Mouse (Mus musculus) left cerebral cortex, adult 9 months (tissue): Measurements from ENCODE around the gene Parm1.

ENCODE experiments used
- DNase-seq, 2 experiments: peaks; one replicate each; pipeline ENCODE4 v3.0.0; 2022; ENCODE audit warnings: low spot score in 2 of 2

The Parm1 gene

GRCm38 (mm10) chr5:91574211-91574610 lies 56.8 kb downstream of the Parm1 start:
- DNase-seq: no peak

- no peak for DNase-seq
Measured at GRCm38 (mm10) chr5:91578924-91579323, 61.5 kb downstream of the Parm1 start.

- DNase-seq: no peak
Measured at GRCm38 (mm10) chr5:91581799-91582198, 64.4 kb downstream of the Parm1 start.

- DNase-seq: no peak
Measured at GRCm38 (mm10) chr5:91586206-91586605, 68.8 kb downstream of the Parm1 start.

- no peak for DNase-seq
Measured at GRCm38 (mm10) chr5:91594083-91594482, 76.7 kb downstream of the Parm1 start.

- DNase-seq: no peak
Measured at GRCm38 (mm10) chr5:91597216-91597615, 79.8 kb downstream of the Parm1 start.

- DNase-seq: no peak
Measured at GRCm38 (mm10) chr5:91599801-91600200, 82.4 kb downstream of the Parm1 start.

GRCm38 (mm10) chr5:91603347-91603746 lies 85.9 kb downstream of the Parm1 start:
- no peak for DNase-seq

GRCm38 (mm10) chr5:91603787-91604439 lies 86.5 kb downstream of the Parm1 start:
- no peak for DNase-seq

- no peak for DNase-seq
Measured at GRCm38 (mm10) chr5:91607234-91607633, 89.8 kb downstream of the Parm1 start.

GRCm38 (mm10) chr5:91607841-91608240 lies 90.4 kb downstream of the Parm1 start:
- DNase-seq: no peak

- DNase-seq: no peak
Measured at GRCm38 (mm10) chr5:91609041-91609440, 91.6 kb downstream of the Parm1 start.

- no peak for DNase-seq
Measured at GRCm38 (mm10) chr5:91609511-91610300, 92.3 kb downstream of the Parm1 start.

GRCm38 (mm10) chr5:91610499-91610898 lies 93.1 kb downstream of the Parm1 start:
- no peak for DNase-seq

- no peak for DNase-seq
Measured at GRCm38 (mm10) chr5:91611589-91611988, 94.2 kb downstream of the Parm1 start.

GRCm38 (mm10) chr5:91617331-91618233 lies 100.2 kb downstream of the Parm1 start:
- DNase-seq: no peak

- DNase-seq: no peak
Measured at GRCm38 (mm10) chr5:91618661-91619173, 101.3 kb downstream of the Parm1 start.

GRCm38 (mm10) chr5:91621197-91621596 lies 103.8 kb downstream of the Parm1 start:
- no peak for DNase-seq

- DNase-seq: no peak
Measured at GRCm38 (mm10) chr5:91626823-91627222, 109.4 kb downstream of the Parm1 start.

- DNase-seq: no peak
Measured at GRCm38 (mm10) chr5:91629472-91629871, 112.1 kb downstream of the Parm1 start.

GRCm38 (mm10) chr5:91651330-91651729 lies 133.9 kb downstream of the Parm1 start:
- DNase-seq: no peak
